Mouse (Mus musculus): ENCODE data around the gene St7l. TPM values are rescaled to one million over a fixed set of nuclear protein-coding genes. Genes with fewer than 3 reads are reported as not detected.
A peak's percentile ranks its signal among the peaks of the same experiment; 100 is the strongest.

Gene St7l
- total and polyA plus RNA-seq, 2 experiments from 2014 or later = 18.9 to 31.3 TPM

GRCm38 (mm10) chr3:104965991-104966554 lies 102.3 kb downstream of the St7l start:
- Histone ChIP-seq H3K4me2 (ENCODE audit: low read depth, low read length) (no peak overlapping the region), H3K4me1 (ENCODE audit: insufficient read depth, low read length) (no peaks in the 10 kb centered on the region), H3K27me3 (ENCODE audit: insufficient read depth, low read length) (peaks cover 12% of the 10 kb centered on the region; the same call in 1 of the 2 replicates), H3K36me3 (ENCODE audit: insufficient read depth, low read length) (no peaks in the 10 kb centered on the region), H3K9ac (replicated peaks; ENCODE audit: low read length) (no peak overlapping the region), H3K4me3 (ENCODE audit: low read length) (no peak overlapping the region), H3K9me3 (ENCODE audit: low read length) (no peaks in the 10 kb centered on the region), H3K27ac (no peak overlapping the region)
- TF ChIP-seq CTCF (IDR thresholded peaks at IDR 0.05; ENCODE audit: low read depth) = no peak
- no peak for ATAC-seq
- 81% methylated on average over 7 of the region's 7 CpGs for WGBS
- no peak for DNase-seq (ENCODE audit: low spot score)

GRCm38 (mm10) chr3:104967548-104968300 lies 103.9 kb downstream of the St7l start:
- TF ChIP-seq CTCF (IDR thresholded peaks at IDR 0.05; ENCODE audit: low read depth) = peak; percentile 63
- H3K4me1 ChIP-seq (ENCODE audit: insufficient read depth, low read length) = no peaks in the 10 kb centered on the region
- H3K9ac ChIP-seq (replicated peaks; ENCODE audit: low read length) = peak overlapping the region; percentile 58
- peaks cover 7% of the 10 kb centered on the region; the same call in 1 of the 2 replicates for H3K27me3 ChIP-seq (ENCODE audit: insufficient read depth, low read length)
- ATAC-seq = peak; percentile 76
- DNase-seq (ENCODE audit: low spot score) = peak; percentile 75
- H3K4me2 ChIP-seq (ENCODE audit: low read depth, low read length) = peak overlapping the region; percentile 72
- H3K27ac ChIP-seq = 0 out of 2 replicates have a peak overlapping the region, but pooled peaks have one; percentile 32
- 1% methylated on average over 47 of the region's 49 CpGs for WGBS
- peak overlapping the region; percentile 48 for H3K4me3 ChIP-seq (ENCODE audit: low read length)
- H3K9me3 ChIP-seq (ENCODE audit: low read length) = no peaks in the 10 kb centered on the region
- H3K36me3 ChIP-seq (ENCODE audit: insufficient read depth, low read length) = no peaks in the 10 kb centered on the region

Other genes starting within 250 kb of the St7l start
- gene Slc16a1, start 225.3 kb upstream of the St7l start, total RNA-seq (2014; rRNA removed) = 40.2 and 43.4 TPM in 2 replicates
- 21.8 and 22.6 TPM in 2 replicates for gene Slc16a1, start 225.3 kb upstream of the St7l start, polyA plus RNA-seq (2015; fragmentation: Nextera tagmentation; extraction: Ambion mirVana)
- 0.36 and 0.58 TPM in 2 replicates for gene Ppm1j, start 82.9 kb upstream of the St7l start, total RNA-seq (2014; rRNA removed)
- 0.99 and 1.9 TPM in 2 replicates for gene Ppm1j, start 82.9 kb upstream of the St7l start, polyA plus RNA-seq (2015; fragmentation: Nextera tagmentation; extraction: Ambion mirVana)
- 0.21 TPM in 1 of 2 replicates, not detected in the other for gene Fam19a3, start 82.2 kb upstream of the St7l start, total RNA-seq (2014; rRNA removed)
- not detected in 2 replicates for gene Fam19a3, start 82.2 kb upstream of the St7l start, polyA plus RNA-seq (2015; fragmentation: Nextera tagmentation; extraction: Ambion mirVana)
- 49.9 and 63.4 TPM in 2 replicates for gene Rhoc, start 75.6 kb upstream of the St7l start, total RNA-seq (2014; rRNA removed)
- gene Rhoc, start 75.6 kb upstream of the St7l start, polyA plus RNA-seq (2015; fragmentation: Nextera tagmentation; extraction: Ambion mirVana) = 54.8 and 55.7 TPM in 2 replicates
- gene Mov10, start 45.4 kb upstream of the St7l start, total RNA-seq (2014; rRNA removed) = 10.9 and 11.6 TPM in 2 replicates
- gene Mov10, start 45.4 kb upstream of the St7l start, polyA plus RNA-seq (2015; fragmentation: Nextera tagmentation; extraction: Ambion mirVana) = 8.0 and 8.9 TPM in 2 replicates
- gene Capza1, start 500 bp downstream of the St7l start, total RNA-seq (2014; rRNA removed) = 95.1 and 107 TPM in 2 replicates
- 98.4 and 99.5 TPM in 2 replicates for gene Capza1, start 500 bp downstream of the St7l start, polyA plus RNA-seq (2015; fragmentation: Nextera tagmentation; extraction: Ambion mirVana)
- gene Wnt2b, start 97.9 kb downstream of the St7l start, total RNA-seq (2014; rRNA removed) = 1.9 and 3.2 TPM in 2 replicates
- gene Wnt2b, start 97.9 kb downstream of the St7l start, polyA plus RNA-seq (2015; fragmentation: Nextera tagmentation; extraction: Ambion mirVana) = 0.56 and 0.88 TPM in 2 replicates
- 24.9 and 27.8 TPM in 2 replicates for gene Cttnbp2nl, start 189.1 kb downstream of the St7l start, total RNA-seq (2014; rRNA removed)
- 35.9 and 42.4 TPM in 2 replicates for gene Cttnbp2nl, start 189.1 kb downstream of the St7l start, polyA plus RNA-seq (2015; fragmentation: Nextera tagmentation; extraction: Ambion mirVana)
- gene 4930564D02Rik, start 202.8 kb downstream of the St7l start, total RNA-seq (2014; rRNA removed) = not detected in 2 replicates
- not detected in 2 replicates for gene 4930564D02Rik, start 202.8 kb downstream of the St7l start, polyA plus RNA-seq (2015; fragmentation: Nextera tagmentation; extraction: Ambion mirVana)